In genomic region chr17:34887942-34888341, GRCm38 (mm10) we compare ENCODE assay signal across 34 mouse cellular contexts. TPM values are rescaled to one million over a fixed set of nuclear protein-coding genes. Genes with fewer than 3 reads are reported as not detected.
"Had no signal": no experiment of that assay in that cellular context is flagged by ENCODE, and none has a peak within 500 bp of the region (broad histone marks: within the 10 kb centered on the region; RNA-seq: fewer than 3 reads in every experiment).

No protein-coding gene starts in this region.

- H3K4me3 ChIP-seq: left cerebral cortex, adult 2 months; liver, embryonic 13.5 days; megakaryocyte, embryonic 14.5 days; midbrain, embryonic 10.5 days; midbrain, embryonic 13.5 days; myocyte had no signal

- ATAC-seq: intestine, embryonic 16.5 days; lung, postnatal 0 days; midbrain, embryonic 13.5 days; midbrain, embryonic 16.5 days had no signal

- H3K27me3 ChIP-seq: liver, embryonic 13.5 days; megakaryocyte, embryonic 14.5 days; midbrain, embryonic 13.5 days had no signal

- H3K9ac ChIP-seq: liver, embryonic 13.5 days; lung, embryonic 14.5 days; midbrain, embryonic 13.5 days had no signal

- H3K4me2 ChIP-seq: liver, embryonic 13.5 days; lung, embryonic 14.5 days; midbrain, embryonic 13.5 days had no signal

- H3K27ac ChIP-seq: kidney, postnatal 0 days; left cerebral cortex, adult 2 months; liver, embryonic 13.5 days; macrophage; midbrain, embryonic 10.5 days; midbrain, embryonic 13.5 days; stomach, postnatal 0 days had no signal

- H3K36me3 ChIP-seq: liver, embryonic 13.5 days; midbrain, embryonic 10.5 days; midbrain, embryonic 13.5 days had no signal

- H3K4me1 ChIP-seq: midbrain, embryonic 13.5 days had no signal

- H3K9me3 ChIP-seq: liver, embryonic 13.5 days; megakaryocyte, embryonic 14.5 days; midbrain, embryonic 10.5 days; midbrain, embryonic 13.5 days had no signal

- DNase-seq: kidney, adult 18-20 months; kidney, postnatal 25 days; layer of hippocampus, postnatal 36 days; liver, embryonic 13.5 days; lung, embryonic 14.5 days; right cerebral cortex, adult 18-20 months; right cerebral cortex, postnatal 25 days; spleen, adult 18-20 months; thymus, adult 2 months; thymus, postnatal 14 days; thymus, postnatal 4 days had no signal

RNA-seq across cellular contexts. Expression of gene Gm20547, which starts 6.1 kb away (rescaled TPM):
- total RNA-seq: layer of hippocampus, adult 8-10 months; layer of hippocampus, postnatal 36 days; left cerebral cortex, adult 2 months; left cerebral cortex, postnatal 10 days; left cerebral cortex, postnatal 36 days; monocyte, adult 5-6 weeks had no signal
- polyA plus RNA-seq: intestine, embryonic 16.5 days; kidney, embryonic 14.5 days; kidney, postnatal 0 days; limb, embryonic 11.5 days; limb, embryonic 14.5 days; liver, embryonic 13.5 days; liver, embryonic 16.5 days; lung, embryonic 14.5 days; lung, postnatal 0 days; macrophage; midbrain, embryonic 16.5 days; myocyte; neural tube, embryonic 11.5 days; neural tube, embryonic 14.5 days; stomach, embryonic 14.5 days; stomach, postnatal 0 days had no signal

RNA-seq across cellular contexts. Expression of gene C2, which starts 10.1 kb away (rescaled TPM):
- total RNA-seq: monocyte, adult 5-6 weeks had no signal

RNA-seq across cellular contexts. Expression of gene Cfb, which starts 25.6 kb away (rescaled TPM):
- total RNA-seq: layer of hippocampus, postnatal 10 days had no signal
